Mouse (Mus musculus): ENCODE measurements around the gene Uqcc1. TPM values are rescaled to one million over a fixed set of nuclear protein-coding genes. Genes with fewer than 3 reads are reported as not detected.

The Uqcc1 gene
- 36.9 TPM for polyA plus RNA-seq (2014; fragmentation: Illumina TruSeq; extraction: RNeasy Lipid Tissue Mini Kit (QIAGEN cat#74804))

GRCm38 (mm10) chr2:155929531-155930442 is at the start of gene Uqcc1:
TSS of gene Uqcc1 (minus strand) at chr2:155930310.

GRCm38 (mm10) chr2:155956134-155957059 is 26.3 kb upstream of the Uqcc1 start, which contains the start of gene Cep250:
TSS of gene Cep250 (plus strand) at chr2:155956458.

DNA sequence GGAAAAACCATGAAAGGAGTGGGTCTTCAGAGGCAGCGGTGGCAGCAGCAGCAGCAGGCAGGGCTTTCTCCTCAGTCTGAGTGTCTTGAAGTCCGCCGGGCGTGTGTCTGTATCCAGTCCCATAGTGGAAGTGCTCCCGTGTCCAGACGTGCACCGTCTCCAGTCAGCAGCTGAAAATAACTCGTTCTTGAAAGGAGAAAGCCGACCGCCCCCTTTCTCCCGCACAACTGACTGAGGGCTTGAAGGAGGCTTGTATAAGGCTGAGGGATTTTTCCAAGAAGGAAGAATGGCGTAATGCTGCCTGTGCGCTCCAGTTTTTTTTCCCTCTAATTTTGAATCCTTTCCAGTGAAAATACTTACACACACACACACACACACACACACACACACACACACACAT is 15.0 kb upstream of the Uqcc1 start, which contains the start of gene Gdf5:
Gdf5 (minus strand) TSS at position 244 of the 400 bp plus-strand sequence.

GRCm38 (mm10) chr2:155940681-155941080 is 10.6 kb upstream of the Uqcc1 start, which contains the start of gene Gm15557:
TSS of gene Gm15557 (plus strand) at chr2:155940728.

GRCm38 (mm10) chr2:155834732-155835131 is 95.4 kb downstream of the Uqcc1 start, which contains the start of gene Fam83c:
TSS of gene Fam83c (minus strand) at chr2:155834854.

GRCm38 (mm10) chr2:155826630-155827424 is 103.3 kb downstream of the Uqcc1 start, which contains the start of gene Eif6:
TSS of gene Eif6 (minus strand) at chr2:155826925.

GRCm38 (mm10) chr2:155819392-155819448 is 110.9 kb downstream of the Uqcc1 start, which contains the start of gene BC029722:
TSS of gene BC029722 (minus strand) at chr2:155819426.

Other genes with a start within 250 kb of the Uqcc1 start
- 133 TPM for gene Trpc4ap, start 237.9 kb downstream of the Uqcc1 start, polyA plus RNA-seq (2014; fragmentation: Illumina TruSeq; extraction: RNeasy Lipid Tissue Mini Kit (QIAGEN cat#74804))
- gene Edem2, start 200.8 kb downstream of the Uqcc1 start, polyA plus RNA-seq (2014; fragmentation: Illumina TruSeq; extraction: RNeasy Lipid Tissue Mini Kit (QIAGEN cat#74804)): 8.2 TPM
- not detected for gene Gm17581, start 194.4 kb downstream of the Uqcc1 start, polyA plus RNA-seq (2014; fragmentation: Illumina TruSeq; extraction: RNeasy Lipid Tissue Mini Kit (QIAGEN cat#74804))
- gene Procr, start 179.2 kb downstream of the Uqcc1 start, polyA plus RNA-seq (2014; fragmentation: Illumina TruSeq; extraction: RNeasy Lipid Tissue Mini Kit (QIAGEN cat#74804)): 5.0 TPM
- gene Mmp24, start 155.0 kb downstream of the Uqcc1 start, polyA plus RNA-seq (2014; fragmentation: Illumina TruSeq; extraction: RNeasy Lipid Tissue Mini Kit (QIAGEN cat#74804)): not detected
- gene BC029722, start 110.9 kb downstream of the Uqcc1 start, polyA plus RNA-seq (2014; fragmentation: Illumina TruSeq; extraction: RNeasy Lipid Tissue Mini Kit (QIAGEN cat#74804)): 19.0 TPM
- gene Eif6, start 103.4 kb downstream of the Uqcc1 start, polyA plus RNA-seq (2014; fragmentation: Illumina TruSeq; extraction: RNeasy Lipid Tissue Mini Kit (QIAGEN cat#74804)): 9.6 TPM
- gene Fam83c, start 95.5 kb downstream of the Uqcc1 start, polyA plus RNA-seq (2014; fragmentation: Illumina TruSeq; extraction: RNeasy Lipid Tissue Mini Kit (QIAGEN cat#74804)): not detected
- gene Gm15557, start 10.4 kb upstream of the Uqcc1 start, polyA plus RNA-seq (2014; fragmentation: Illumina TruSeq; extraction: RNeasy Lipid Tissue Mini Kit (QIAGEN cat#74804)): not detected
- gene Gdf5, start 15.1 kb upstream of the Uqcc1 start, polyA plus RNA-seq (2014; fragmentation: Illumina TruSeq; extraction: RNeasy Lipid Tissue Mini Kit (QIAGEN cat#74804)): not detected
- gene Cep250, start 26.1 kb upstream of the Uqcc1 start, polyA plus RNA-seq (2014; fragmentation: Illumina TruSeq; extraction: RNeasy Lipid Tissue Mini Kit (QIAGEN cat#74804)): 2.1 TPM
- 0.48 TPM for gene 6430550D23Rik, start 77.7 kb upstream of the Uqcc1 start, polyA plus RNA-seq (2014; fragmentation: Illumina TruSeq; extraction: RNeasy Lipid Tissue Mini Kit (QIAGEN cat#74804))
- gene Ergic3, start 77.7 kb upstream of the Uqcc1 start, polyA plus RNA-seq (2014; fragmentation: Illumina TruSeq; extraction: RNeasy Lipid Tissue Mini Kit (QIAGEN cat#74804)): 18.9 TPM
- gene Fer1l4, start 122.6 kb upstream of the Uqcc1 start, polyA plus RNA-seq (2014; fragmentation: Illumina TruSeq; extraction: RNeasy Lipid Tissue Mini Kit (QIAGEN cat#74804)): not detected
- gene Spag4, start 134.9 kb upstream of the Uqcc1 start, polyA plus RNA-seq (2014; fragmentation: Illumina TruSeq; extraction: RNeasy Lipid Tissue Mini Kit (QIAGEN cat#74804)): 0.14 TPM
- 40.4 TPM for gene Cpne1, start 181.7 kb upstream of the Uqcc1 start, polyA plus RNA-seq (2014; fragmentation: Illumina TruSeq; extraction: RNeasy Lipid Tissue Mini Kit (QIAGEN cat#74804))
- gene Rbm12, start 181.7 kb upstream of the Uqcc1 start, polyA plus RNA-seq (2014; fragmentation: Illumina TruSeq; extraction: RNeasy Lipid Tissue Mini Kit (QIAGEN cat#74804)): 40.5 TPM
- 27.3 TPM for gene Gm28036, start 196.8 kb upstream of the Uqcc1 start, polyA plus RNA-seq (2014; fragmentation: Illumina TruSeq; extraction: RNeasy Lipid Tissue Mini Kit (QIAGEN cat#74804))
- 2.8 TPM for gene Romo1, start 213.7 kb upstream of the Uqcc1 start, polyA plus RNA-seq (2014; fragmentation: Illumina TruSeq; extraction: RNeasy Lipid Tissue Mini Kit (QIAGEN cat#74804))
- gene Nfs1, start 213.9 kb upstream of the Uqcc1 start, polyA plus RNA-seq (2014; fragmentation: Illumina TruSeq; extraction: RNeasy Lipid Tissue Mini Kit (QIAGEN cat#74804)): 56.0 TPM
- 664 TPM for gene Rbm39, start 249.9 kb upstream of the Uqcc1 start, polyA plus RNA-seq (2014; fragmentation: Illumina TruSeq; extraction: RNeasy Lipid Tissue Mini Kit (QIAGEN cat#74804))

Measured in ovary, adult 10 weeks (tissue).